Mouse (Mus musculus): ENCODE measurements at regions not wholly inside any gene's neighbourhood (a gene's known extent, or its start where the extent isn't known, plus 50 kb on each side); places are given as distances from the start of the nearest gene placed in this dataset.

DNA sequence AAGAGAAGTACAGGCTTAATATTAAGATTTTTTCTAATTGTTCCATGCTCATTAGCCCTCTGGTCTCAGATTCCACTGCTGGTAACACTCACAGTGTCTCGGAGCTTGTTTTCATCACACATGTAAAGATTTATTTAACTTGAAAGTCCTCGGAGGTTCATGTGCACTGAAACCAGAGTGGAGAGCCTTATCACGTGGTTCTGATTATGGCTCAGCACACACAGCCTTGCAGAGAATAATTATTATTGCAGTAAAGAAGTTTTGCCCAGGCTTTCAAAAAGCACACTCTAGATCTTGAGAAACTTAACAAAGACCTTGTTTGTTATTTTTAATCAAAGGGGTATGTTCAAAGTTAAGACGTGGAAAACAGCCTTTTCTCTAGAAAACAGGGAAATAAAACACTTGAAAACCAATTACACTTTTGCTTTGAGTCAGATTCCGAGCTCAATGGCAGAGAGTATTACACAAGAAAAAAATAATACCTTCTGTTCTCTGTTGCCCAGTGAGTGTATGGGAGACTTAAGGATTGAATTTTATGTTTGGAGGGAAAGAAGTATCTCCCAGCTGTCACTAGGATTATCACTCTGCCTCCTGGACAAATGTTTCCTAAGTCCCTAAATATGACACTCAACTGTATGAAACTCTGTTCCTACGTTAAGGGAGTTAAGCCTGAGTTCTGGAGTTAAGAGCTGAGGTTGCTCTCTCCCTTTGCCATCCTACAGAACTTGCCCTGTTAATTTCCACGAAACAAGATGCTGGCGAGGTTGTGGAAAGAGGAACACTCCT is 114.9 kb upstream of the Lpar1 start:
- whole genome bisulfite sequencing: 41% methylated on average over 8 of the region's 8 CpGs

DNA sequence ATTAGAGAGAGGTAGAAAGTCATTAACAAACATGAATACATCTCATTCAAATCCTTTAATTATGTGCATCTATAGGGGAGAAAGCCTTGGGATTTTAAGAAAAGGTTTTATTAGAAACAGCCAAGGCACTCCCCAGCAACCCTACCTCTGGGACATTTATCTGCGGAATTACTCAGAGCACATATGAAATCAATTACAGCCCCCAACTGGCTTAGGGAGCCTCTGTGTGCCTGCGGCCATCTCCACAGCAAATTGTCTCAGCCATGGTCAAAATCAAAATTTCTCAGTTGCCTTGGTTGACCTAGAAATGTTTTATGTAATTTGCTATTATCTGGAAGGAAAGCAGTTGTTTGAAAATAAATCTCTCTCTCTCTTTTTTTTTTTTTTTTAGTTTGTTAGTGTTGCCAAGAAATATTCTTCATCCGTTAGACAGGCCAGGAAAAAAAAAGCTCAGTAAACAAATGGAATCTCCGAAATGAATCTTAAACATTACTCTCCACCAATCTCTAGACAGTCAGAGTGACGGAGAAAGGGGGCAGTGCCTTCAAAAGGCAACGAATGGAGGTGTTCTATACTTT is 110.0 kb upstream of the Lpar1 start:
- Histone ChIP-seq H3K4me2 (replicated peaks; ENCODE audit: low read depth, low read length) (no peak overlapping the region), H3K4me1 (ENCODE audit: insufficient read depth, low read depth, low read length) (peaks cover 2% of the 10 kb centered on the region; the same call in 1 of the 2 replicates)
- peak; percentile 35 for DNase-seq (ENCODE audit: low spot score)

More for the DNA sequence above, 114.9 kb upstream of the Lpar1 start:
- DNase-seq (ENCODE audit: low spot score) (peak; percentile 32), ATAC-seq (peak; percentile 65)
- H3K9me3 ChIP-seq (ENCODE audit: low read length): no peaks in the 10 kb centered on the region
- H3K4me1 ChIP-seq (ENCODE audit: insufficient read depth, low read depth, low read length): 0 out of 2 replicates have a peak, but pooled peaks cover 5% of the 10 kb centered on the region
- H3K27ac ChIP-seq (ENCODE audit: low read length): 0 out of 2 replicates have a peak overlapping the region, but pooled peaks have one; percentile 43
- 0 out of 2 replicates have a peak overlapping the region, but pooled peaks have one; percentile 14 for H3K4me2 ChIP-seq (replicated peaks; ENCODE audit: low read depth, low read length)
- H3K4me3 ChIP-seq (ENCODE audit: low read depth, low read length): no peak overlapping the region
- no peaks in the 10 kb centered on the region for H3K36me3 ChIP-seq (ENCODE audit: insufficient read depth, low read length)
- no peaks in the 10 kb centered on the region for H3K27me3 ChIP-seq (replicated peaks; ENCODE audit: insufficient read depth, low read length)
- TF ChIP-seq CTCF (IDR thresholded peaks at IDR 0.05) (no peak), EP300 (IDR thresholded peaks at IDR 0.05) (no peak)
- H3K9ac ChIP-seq (replicated peaks; ENCODE audit: low read depth): no peak overlapping the region

DNA sequence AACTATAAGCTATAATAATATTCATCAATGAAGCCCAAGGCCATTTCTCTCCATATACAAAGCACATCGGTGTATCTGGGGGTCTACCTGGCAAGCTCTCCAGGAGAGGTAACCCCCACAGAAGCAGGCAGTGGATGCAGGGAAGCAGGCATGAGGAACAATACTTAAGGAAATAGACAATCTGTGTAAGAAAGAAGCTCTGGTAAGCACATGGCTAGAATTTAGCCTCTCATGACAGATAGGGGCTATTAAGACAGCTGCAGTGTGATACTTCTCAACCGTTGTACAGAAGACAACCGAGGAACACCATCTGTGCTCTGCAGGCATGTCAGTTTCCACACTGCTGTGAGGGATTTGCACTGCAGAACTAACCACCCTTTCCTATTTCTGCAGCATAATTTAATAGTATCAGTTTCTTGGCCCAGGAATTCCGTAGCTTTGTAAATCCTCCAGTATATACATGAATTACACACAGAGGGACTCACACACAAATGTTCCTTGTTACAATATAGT is 108.1 kb upstream of the Lpar1 start:
- peak; percentile 22 for DNase-seq (ENCODE audit: low spot score)
- Histone ChIP-seq H3K4me2 (replicated peaks; ENCODE audit: low read depth, low read length) (no peak overlapping the region), H3K9ac (replicated peaks; ENCODE audit: low read depth) (no peak overlapping the region), H3K4me1 (ENCODE audit: insufficient read depth, low read depth, low read length) (peaks cover 2% of the 10 kb centered on the region; the same call in 1 of the 2 replicates), H3K27me3 (replicated peaks; ENCODE audit: insufficient read depth, low read length) (no peaks in the 10 kb centered on the region), H3K36me3 (ENCODE audit: insufficient read depth, low read length) (no peaks in the 10 kb centered on the region), H3K9me3 (ENCODE audit: low read length) (no peaks in the 10 kb centered on the region), H3K27ac (ENCODE audit: low read length) (no peak overlapping the region), H3K4me3 (ENCODE audit: low read depth, low read length) (no peak overlapping the region)
- ATAC-seq: no peak
- 75% methylated on average over 4 of the region's 4 CpGs for WGBS
- no peak for TF ChIP-seq CTCF (IDR thresholded peaks at IDR 0.05)
- no peak for TF ChIP-seq EP300 (IDR thresholded peaks at IDR 0.05)

More for the DNA sequence above, 110.0 kb upstream of the Lpar1 start:
- no peak for ATAC-seq
- Histone ChIP-seq H3K4me3 (ENCODE audit: low read depth, low read length) (no peak overlapping the region), H3K27me3 (replicated peaks; ENCODE audit: insufficient read depth, low read length) (no peaks in the 10 kb centered on the region), H3K27ac (ENCODE audit: low read length) (no peak overlapping the region), H3K36me3 (ENCODE audit: insufficient read depth, low read length) (no peaks in the 10 kb centered on the region), H3K9me3 (ENCODE audit: low read length) (no peaks in the 10 kb centered on the region), H3K9ac (replicated peaks; ENCODE audit: low read depth) (no peak overlapping the region)
- 38% methylated on average over 6 of the region's 6 CpGs for WGBS
- TF ChIP-seq EP300 (IDR thresholded peaks at IDR 0.05): no peak
- no peak for TF ChIP-seq CTCF (IDR thresholded peaks at IDR 0.05)

DNA sequence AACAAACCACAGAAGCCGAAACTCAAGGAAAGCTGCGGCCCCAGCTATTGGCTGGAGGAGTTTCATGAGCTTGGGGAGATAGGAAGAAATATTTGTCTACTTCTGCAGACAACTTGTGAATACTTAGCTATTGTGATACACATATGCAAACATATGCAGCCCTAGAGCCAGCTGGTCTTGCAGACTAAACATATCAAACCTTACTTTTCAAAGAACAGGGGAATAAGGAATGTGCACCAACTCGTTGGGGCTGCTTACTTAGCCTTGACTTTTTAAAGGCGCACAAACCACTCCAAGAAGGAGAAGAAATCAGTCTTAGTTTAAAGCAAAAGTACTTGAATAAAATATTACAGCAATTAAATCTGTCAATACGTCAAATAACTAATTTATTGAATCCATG is 106.8 kb upstream of the Lpar1 start:
- ATAC-seq (peak; percentile 67), DNase-seq (ENCODE audit: low spot score) (peak; percentile 55)
- H3K4me3 ChIP-seq (ENCODE audit: low read depth, low read length): no peak overlapping the region
- no peak overlapping the region for H3K9ac ChIP-seq (replicated peaks; ENCODE audit: low read depth)
- no peaks in the 10 kb centered on the region for H3K9me3 ChIP-seq (ENCODE audit: low read length)
- TF ChIP-seq CTCF (IDR thresholded peaks at IDR 0.05) (no peak), EP300 (IDR thresholded peaks at IDR 0.05) (no peak)
- H3K36me3 ChIP-seq (ENCODE audit: insufficient read depth, low read length): no peaks in the 10 kb centered on the region
- whole genome bisulfite sequencing: 30% methylated on average over 5 of the region's 5 CpGs
- no peak overlapping the region for H3K4me2 ChIP-seq (replicated peaks; ENCODE audit: low read depth, low read length)
- H3K27me3 ChIP-seq (replicated peaks; ENCODE audit: insufficient read depth, low read length): no peaks in the 10 kb centered on the region
- peaks cover 2% of the 10 kb centered on the region; the same call in 1 of the 2 replicates for H3K4me1 ChIP-seq (ENCODE audit: insufficient read depth, low read depth, low read length)
- H3K27ac ChIP-seq (ENCODE audit: low read length): 0 out of 2 replicates have a peak overlapping the region, but pooled peaks have one; percentile 14

DNA sequence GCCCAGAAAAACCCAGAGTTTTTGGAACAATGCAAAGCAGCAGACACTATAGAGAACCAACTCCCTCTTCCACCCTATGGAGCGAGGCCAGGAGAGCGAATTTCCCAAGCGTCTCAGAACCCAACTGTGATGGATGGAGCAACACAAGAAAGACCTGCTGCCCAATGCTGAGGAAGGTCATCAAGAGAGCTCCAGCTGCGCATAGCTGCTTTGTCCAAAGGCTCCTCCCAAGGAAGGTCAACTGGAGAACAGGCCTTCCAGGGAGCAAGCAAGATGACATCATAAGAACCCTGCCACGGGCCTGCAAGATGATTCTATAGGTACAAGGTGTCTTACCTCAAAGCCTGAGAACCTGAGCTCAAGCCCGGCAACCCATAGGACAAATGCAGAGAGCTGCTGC is 104.5 kb upstream of the Lpar1 start:
- Histone ChIP-seq H3K36me3 (ENCODE audit: insufficient read depth, low read length) (no peaks in the 10 kb centered on the region), H3K4me3 (ENCODE audit: low read depth, low read length) (no peak overlapping the region), H3K27me3 (replicated peaks; ENCODE audit: insufficient read depth, low read length) (no peaks in the 10 kb centered on the region), H3K27ac (ENCODE audit: low read length) (no peak overlapping the region), H3K9me3 (ENCODE audit: low read length) (no peaks in the 10 kb centered on the region), H3K4me1 (ENCODE audit: insufficient read depth, low read depth, low read length) (peaks cover 2% of the 10 kb centered on the region; the same call in 1 of the 2 replicates), H3K4me2 (replicated peaks; ENCODE audit: low read depth, low read length) (no peak overlapping the region), H3K9ac (replicated peaks; ENCODE audit: low read depth) (no peak overlapping the region)
- TF ChIP-seq CTCF (IDR thresholded peaks at IDR 0.05) (no peak), EP300 (IDR thresholded peaks at IDR 0.05) (no peak)
- 46% methylated on average over 6 of the region's 6 CpGs for WGBS
- ATAC-seq (peak; percentile 40), DNase-seq (ENCODE audit: low spot score) (peak; percentile 56)

DNA sequence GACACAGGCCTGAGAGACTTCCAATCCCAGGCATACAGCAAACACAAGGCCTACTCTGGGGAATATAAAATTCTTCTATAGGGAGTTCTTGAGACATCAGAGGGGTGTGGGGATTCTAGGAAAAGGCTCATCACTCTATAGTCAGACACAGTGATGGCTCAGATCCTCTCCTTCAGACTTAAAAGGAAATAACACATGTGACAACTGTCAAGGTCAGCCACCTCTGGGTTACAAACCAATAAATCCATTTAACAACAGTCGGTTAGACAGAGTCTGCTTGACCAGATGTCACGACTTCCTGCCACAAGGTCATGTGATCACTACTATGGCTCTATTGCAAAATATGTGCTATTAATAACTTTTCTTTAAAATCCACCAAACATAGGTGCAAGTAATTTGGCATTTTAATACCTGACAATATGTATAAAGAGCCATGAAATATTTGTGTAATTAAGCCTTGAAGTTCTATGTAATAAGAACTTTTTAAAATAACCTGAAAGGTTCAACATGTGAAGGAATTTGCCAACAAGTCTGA is 94.1 kb upstream of the Lpar1 start:
- no peak overlapping the region for H3K27ac ChIP-seq (ENCODE audit: low read length)
- no peak overlapping the region for H3K9ac ChIP-seq (replicated peaks; ENCODE audit: low read depth)
- WGBS: 32% methylated on average over 2 of the region's 2 CpGs
- H3K9me3 ChIP-seq (ENCODE audit: low read length): no peaks in the 10 kb centered on the region
- H3K36me3 ChIP-seq (ENCODE audit: insufficient read depth, low read length): no peaks in the 10 kb centered on the region
- H3K4me2 ChIP-seq (replicated peaks; ENCODE audit: low read depth, low read length): no peak overlapping the region
- H3K4me3 ChIP-seq (ENCODE audit: low read depth, low read length): no peak overlapping the region
- no peaks in the 10 kb centered on the region for H3K27me3 ChIP-seq (replicated peaks; ENCODE audit: insufficient read depth, low read length)
- TF ChIP-seq CTCF (IDR thresholded peaks at IDR 0.05) (no peak), EP300 (IDR thresholded peaks at IDR 0.05) (no peak)
- ATAC-seq (peak; percentile 43; the same call in 1 of the 2 replicates), DNase-seq (ENCODE audit: low spot score) (peak; percentile 21)
- H3K4me1 ChIP-seq (ENCODE audit: insufficient read depth, low read depth, low read length): no peaks in the 10 kb centered on the region

Data from lung, postnatal 0 days (tissue).